17 mouse cellular contexts compared by ENCODE assay signal in the genomic region with DNA sequence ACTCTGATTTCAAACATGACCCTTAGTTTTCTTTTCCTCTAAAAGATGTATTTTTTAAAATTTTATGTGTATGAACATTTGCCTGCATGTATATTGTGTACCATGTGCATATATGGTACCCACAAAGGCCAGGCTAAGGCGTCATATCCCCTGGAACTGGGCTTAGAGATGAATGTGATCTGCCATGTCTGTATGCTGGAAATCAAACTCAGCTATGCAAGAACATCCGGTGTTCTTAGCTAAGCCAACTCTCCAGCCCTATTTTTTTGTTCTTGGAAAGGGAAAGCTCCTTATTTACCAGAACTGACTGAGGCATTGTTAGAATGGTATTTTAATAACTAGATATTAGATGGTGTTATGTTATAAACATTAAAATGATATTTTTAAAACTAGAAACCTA.
DNase-seq lines count a peak whose midpoint lies in the region; ATAC-seq and TF ChIP-seq lines count a peak whose summit lies in the region.
"Had no signal": no experiment of that assay in that cellular context is flagged by ENCODE, and none has a peak within 500 bp of the region (broad histone marks: within the 10 kb centered on the region; RNA-seq: fewer than 3 reads in every experiment).

No protein-coding gene starts in this region.

- TF ChIP-seq EP300 in lung, postnatal 0 days (IDR thresholded peaks at IDR 0.05) = no peak

- H3K9ac ChIP-seq in lung, postnatal 0 days (replicated peaks; ENCODE audit: low read depth) = no peak overlapping the region
- no peak overlapping the region for H3K9ac ChIP-seq in stomach, embryonic 16.5 days (ENCODE audit: low read length)
- H3K9ac ChIP-seq: forebrain, embryonic 12.5 days; hindbrain, embryonic 15.5 days; liver, embryonic 15.5 days had no signal

- H3K36me3 ChIP-seq in kidney, adult 2 months (ENCODE audit: control insufficient read depth, insufficient read depth, low read length) = no peaks in the 10 kb centered on the region
- no peaks in the 10 kb centered on the region for H3K36me3 ChIP-seq in lung, postnatal 0 days (ENCODE audit: insufficient read depth, low read length)
- no peaks in the 10 kb centered on the region for H3K36me3 ChIP-seq in stomach, embryonic 16.5 days (ENCODE audit: control insufficient read depth, insufficient read depth, low read length)
- H3K36me3 ChIP-seq: forebrain, embryonic 12.5 days; hindbrain, embryonic 15.5 days; liver, embryonic 15.5 days; midbrain, embryonic 10.5 days had no signal

- no peak for TF ChIP-seq CTCF in gastrocnemius, adult 2 months (IDR thresholded peaks at IDR 0.05)
- TF ChIP-seq CTCF in kidney, adult 2 months (conservative IDR thresholded peaks at IDR 0.05; ENCODE audit: insufficient read depth, insufficient read length, low read depth, low read length) = no peak
- TF ChIP-seq CTCF in lung, postnatal 0 days (IDR thresholded peaks at IDR 0.05) = no peak
- TF ChIP-seq CTCF in lung, adult 2 months (IDR thresholded peaks at IDR 0.05; ENCODE audit: insufficient read depth, low read length) = no peak

- TF ChIP-seq POLR2A in kidney, adult 2 months (IDR thresholded peaks at IDR 0.05; ENCODE audit: low read depth, low read length) = no peak
- no peak for TF ChIP-seq POLR2A in lung, adult 2 months (IDR thresholded peaks at IDR 0.05; ENCODE audit: borderline replicate concordance, extremely low read depth, low read depth, low read length)

- H3K4me2 ChIP-seq in lung, postnatal 0 days (replicated peaks; ENCODE audit: low read depth, low read length) = no peak overlapping the region
- H3K4me2 ChIP-seq in stomach, embryonic 16.5 days (ENCODE audit: low read depth, low read length) = no peak overlapping the region
- H3K4me2 ChIP-seq: forebrain, embryonic 12.5 days; hindbrain, embryonic 15.5 days; liver, embryonic 15.5 days had no signal

- H3K4me3 ChIP-seq in gastrocnemius, adult 2 months = no peak overlapping the region
- H3K4me3 ChIP-seq in kidney, adult 2 months (ENCODE audit: insufficient read depth, low read depth, low read length) = no peak overlapping the region
- H3K4me3 ChIP-seq in lung, postnatal 0 days (ENCODE audit: low read depth, low read length) = no peak overlapping the region
- H3K4me3 ChIP-seq in lung, adult 2 months (replicated peaks; ENCODE audit: extremely low read depth, low read depth, low read length) = no peak overlapping the region
- H3K4me3 ChIP-seq in stomach, embryonic 16.5 days (replicated peaks; ENCODE audit: low read length) = no peak overlapping the region
- H3K4me3 ChIP-seq: forebrain, embryonic 12.5 days; hindbrain, embryonic 15.5 days; liver, embryonic 15.5 days; midbrain, embryonic 10.5 days had no signal

- intact Hi-C loops in gastrocnemius, adult 2 months (cut with DNase I) = no loop called here

- no peak for DNase-seq in gastrocnemius, adult 2 months
- DNase-seq in gastrocnemius, adult 18-20 months (ENCODE audit: low spot score) = no peak
- peak; percentile 47 for DNase-seq in kidney, adult 2 months
- DNase-seq in kidney, postnatal 10 days = no peak
- DNase-seq in lung, postnatal 0 days (ENCODE audit: low spot score) = peak; percentile 76
- DNase-seq in lung, adult 2 months = no peak
- DNase-seq in cerebellum, postnatal 14 days = no peak
- DNase-seq: cerebellum, postnatal 10 days; embryo, embryonic 11 days; gastrocnemius, postnatal 36 days; heart, postnatal 10 days; thymus, postnatal 4 days had no signal

- 69% methylated on average over 2 of the region's 2 CpGs for WGBS in kidney, adult 2 months
- 43% methylated on average over 2 of the region's 2 CpGs for whole genome bisulfite sequencing in lung, postnatal 0 days
- WGBS in lung, adult 2 months = 45% methylated on average over 2 of the region's 2 CpGs
- 54% methylated on average over 2 of the region's 2 CpGs for WGBS in stomach, embryonic 16.5 days

- H3K27me3 ChIP-seq in kidney, adult 2 months (replicated peaks; ENCODE audit: control insufficient read depth, insufficient read depth, low read length) = no peaks in the 10 kb centered on the region
- no peaks in the 10 kb centered on the region for H3K27me3 ChIP-seq in lung, postnatal 0 days (replicated peaks; ENCODE audit: insufficient read depth, low read length)
- no peaks in the 10 kb centered on the region for H3K27me3 ChIP-seq in stomach, embryonic 16.5 days (ENCODE audit: control insufficient read depth, insufficient read depth, low read length)
- H3K27me3 ChIP-seq: forebrain, embryonic 12.5 days; hindbrain, embryonic 15.5 days; liver, embryonic 15.5 days had no signal

- no peaks in the 10 kb centered on the region for H3K9me3 ChIP-seq in lung, postnatal 0 days (ENCODE audit: low read length)
- H3K9me3 ChIP-seq in stomach, embryonic 16.5 days (replicated peaks; ENCODE audit: control insufficient read depth, low read length) = no peaks in the 10 kb centered on the region
- H3K9me3 ChIP-seq: forebrain, embryonic 12.5 days; hindbrain, embryonic 15.5 days; liver, embryonic 15.5 days; midbrain, embryonic 10.5 days had no signal

- H3K27ac ChIP-seq in gastrocnemius, adult 2 months = peak overlapping the region; percentile 48; the same call in 1 of the 2 replicates
- peak overlapping the region; percentile 12; the same call in 1 of the 2 replicates for H3K27ac ChIP-seq in kidney, adult 2 months (ENCODE audit: insufficient read depth, low read depth, low read length)
- H3K27ac ChIP-seq in lung, postnatal 0 days (ENCODE audit: low read length) = peak overlapping the region; percentile 81
- H3K27ac ChIP-seq in stomach, embryonic 16.5 days (ENCODE audit: low read length) = 0 out of 2 replicates have a peak overlapping the region, but pooled peaks have one; percentile 1
- H3K27ac ChIP-seq: forebrain, embryonic 12.5 days; hindbrain, embryonic 15.5 days; liver, embryonic 15.5 days; midbrain, embryonic 10.5 days had no signal

- ATAC-seq in lung, postnatal 0 days = peak; percentile 74
- no peak for ATAC-seq in stomach, embryonic 16.5 days (ENCODE audit: insufficient read depth, low FRiP score)

- H3K4me1 ChIP-seq in kidney, adult 2 months (ENCODE audit: control insufficient read depth, insufficient read depth, low read length) = no peaks in the 10 kb centered on the region
- peaks cover 3% of the 10 kb centered on the region; the same call in 1 of the 2 replicates for H3K4me1 ChIP-seq in lung, postnatal 0 days (ENCODE audit: insufficient read depth, low read depth, low read length)
- peaks cover 4% of the 10 kb centered on the region for H3K4me1 ChIP-seq in lung, adult 2 months (ENCODE audit: control insufficient read depth, insufficient read depth, low read length)
- H3K4me1 ChIP-seq in stomach, embryonic 16.5 days (ENCODE audit: control insufficient read depth, insufficient read depth, low read length) = peaks cover 6% of the 10 kb centered on the region
- H3K4me1 ChIP-seq: forebrain, embryonic 12.5 days; hindbrain, embryonic 15.5 days; liver, embryonic 15.5 days; midbrain, embryonic 10.5 days had no signal

Comparison
In these comparisons a context has a peak if more than half of its experiments do, and no peak if none do; other contexts are left out.
1. DNase-seq: peak in kidney, adult 2 months (single experiment) and lung, postnatal 0 days (single experiment); none in gastrocnemius, adult 2 months (single experiment), gastrocnemius, adult 18-20 months (single experiment), kidney, postnatal 10 days (single experiment), lung, adult 2 months (single experiment) and cerebellum, postnatal 14 days (0 of 2).
2. H3K27ac ChIP-seq: peak in every context shown above with its lines; median percentile 81 in lung, postnatal 0 days; 48 in gastrocnemius, adult 2 months; 12 in kidney, adult 2 months; 1 in stomach, embryonic 16.5 days.